Mouse (Mus musculus): ENCODE data around the gene Rgs21.

The Rgs21 gene

GRCm38 (mm10) chr1:144567567-144567966 is at the start of gene Rgs21:
Gene Rgs21, minus strand, starts transcription at chr1:144567667.
- DNase-seq (ENCODE audit: low spot score): no peak

GRCm38 (mm10) chr1:144604071-144604470 is 36.6 kb upstream of the Rgs21 start:
- DNase-seq (ENCODE audit: low spot score): no peak

- no peak for DNase-seq (ENCODE audit: low spot score)
These were observed 35.5 kb upstream of the Rgs21 start for GRCm38 (mm10) chr1:144602987-144603386.

- no peak for DNase-seq (ENCODE audit: low spot score)
These were observed 11.9 kb upstream of the Rgs21 start for GRCm38 (mm10) chr1:144579321-144579720.

- no peak for DNase-seq (ENCODE audit: low spot score)
These were observed 5.5 kb upstream of the Rgs21 start for GRCm38 (mm10) chr1:144572972-144573371.

- no peak for DNase-seq (ENCODE audit: low spot score)
These were observed 2.4 kb upstream of the Rgs21 start for GRCm38 (mm10) chr1:144569905-144570304.

- DNase-seq (ENCODE audit: low spot score): no peak
These were observed 22.3 kb downstream of the Rgs21 start for GRCm38 (mm10) chr1:144545142-144545541.

- DNase-seq (ENCODE audit: low spot score): no peak
These were observed 22.9 kb downstream of the Rgs21 start for GRCm38 (mm10) chr1:144544497-144544961.

- DNase-seq (ENCODE audit: low spot score): no peak
These were observed 35.7 kb downstream of the Rgs21 start for GRCm38 (mm10) chr1:144531746-144532145.

- no peak for DNase-seq (ENCODE audit: low spot score)
These were observed 49.5 kb downstream of the Rgs21 start for GRCm38 (mm10) chr1:144517878-144518426.

- no peak for DNase-seq (ENCODE audit: low spot score)
These were observed 65.2 kb downstream of the Rgs21 start for GRCm38 (mm10) chr1:144502241-144502640.

- no peak for DNase-seq (ENCODE audit: low spot score)
These were observed 67.0 kb downstream of the Rgs21 start for GRCm38 (mm10) chr1:144500423-144500822.

- no peak for DNase-seq (ENCODE audit: low spot score)
These were observed 67.7 kb downstream of the Rgs21 start for GRCm38 (mm10) chr1:144499719-144500118.

- no peak for DNase-seq (ENCODE audit: low spot score)
These were observed 68.7 kb downstream of the Rgs21 start for GRCm38 (mm10) chr1:144498725-144499124.

GRCm38 (mm10) chr1:144498051-144498450 is 69.4 kb downstream of the Rgs21 start:
- DNase-seq (ENCODE audit: low spot score): no peak

GRCm38 (mm10) chr1:144493336-144493735 is 74.1 kb downstream of the Rgs21 start:
- no peak for DNase-seq (ENCODE audit: low spot score)

- DNase-seq (ENCODE audit: low spot score): no peak
These were observed 79.1 kb downstream of the Rgs21 start for GRCm38 (mm10) chr1:144488223-144488835.

All from embryo, embryonic 10 days (tissue).